Mouse (Mus musculus) embryonic fibroblast, embryonic 13.5 days (primary cell): Measurements from ENCODE around the gene Vrk2. TPM values are rescaled to one million over a fixed set of nuclear protein-coding genes. Genes with fewer than 3 reads are reported as not detected.

Experiments
- H3K27ac ChIP-seq: 2 replicates; pipeline ENCODE4 v1.5.1; 2012; ENCODE audit warnings: low read length, control low read depth, inconsistent platforms; ENCODE audit not compliant: insufficient read depth
- H3K4me1 ChIP-seq: 2 replicates; pipeline ENCODE4 v1.6.1; 2011; ENCODE audit warnings: low read length; ENCODE audit not compliant: control insufficient read depth, insufficient read depth
- H3K4me3 ChIP-seq: 2 replicates; pipeline ENCODE4 v1.5.1; 2011; ENCODE audit warnings: mild to moderate bottlenecking, control low read depth, low read length; ENCODE audit not compliant: insufficient read depth
- CTCF ChIP-seq: IDR thresholded peaks from 2 replicates; pipeline ENCODE4 v1.5.1; 2011; ENCODE audit warnings: mild to moderate bottlenecking, control low read depth, low read length, moderate library complexity, borderline replicate concordance; ENCODE audit not compliant: insufficient read depth
- POLR2A ChIP-seq: IDR thresholded peaks from 2 replicates; pipeline ENCODE4 v1.6.1; 2011; ENCODE audit warnings: low read depth, mild to moderate bottlenecking, control low read depth, low read length, moderate library complexity
- polyA plus RNA-seq: library from polyadenylated mRNA; stranded (reverse); fragments of >200 nt; gene quantifications from 2 replicates; pipeline ENCODE4 v1.2.4, GENCODE M21; 2011; ENCODE audit warnings: low read depth; ENCODE audit not compliant: missing spikeins, insufficient read length

Gene Vrk2
- polyA plus RNA-seq, 1 experiment = 23.1 TPM

- H3K4me1 ChIP-seq = no peaks in the 10 kb centered on the region
- no peak overlapping the region for H3K27ac ChIP-seq
- no peak overlapping the region for H3K4me3 ChIP-seq
- no peak for TF ChIP-seq POLR2A
Observed at GRCm38 (mm10) chr11:26600692-26601091, 6.9 kb upstream of the Vrk2 start.

GRCm38 (mm10) chr11:26598876-26599275 is 5.1 kb upstream of the Vrk2 start:
- no peaks in the 10 kb centered on the region; the same call in 1 of the 2 replicates for H3K4me1 ChIP-seq
- TF ChIP-seq CTCF (no peak), POLR2A (no peak)
- H3K4me3 ChIP-seq = no peak overlapping the region
- no peak overlapping the region for H3K27ac ChIP-seq

- Histone ChIP-seq H3K4me1 (no peaks in the 10 kb centered on the region; the same call in 1 of the 2 replicates), H3K27ac (no peak overlapping the region)
Observed at GRCm38 (mm10) chr11:26597761-26598160, 4.0 kb upstream of the Vrk2 start.

GRCm38 (mm10) chr11:26597145-26597544 is 3.3 kb upstream of the Vrk2 start:
- no peak overlapping the region for H3K4me3 ChIP-seq
- H3K4me1 ChIP-seq = no peaks in the 10 kb centered on the region; the same call in 1 of the 2 replicates
- TF ChIP-seq CTCF (no peak), POLR2A (no peak)
- H3K27ac ChIP-seq = no peak overlapping the region

More at GRCm38 (mm10) chr11:26597761-26598160, 4.0 kb upstream of the Vrk2 start:
- no peak for TF ChIP-seq CTCF
- no peak for TF ChIP-seq POLR2A
- no peak overlapping the region for H3K4me3 ChIP-seq

GRCm38 (mm10) chr11:26596186-26596585 is 2.4 kb upstream of the Vrk2 start:
- Histone ChIP-seq H3K4me3 (no peak overlapping the region), H3K27ac (no peak overlapping the region), H3K4me1 (no peaks in the 10 kb centered on the region; the same call in 1 of the 2 replicates)
- TF ChIP-seq POLR2A (no peak), CTCF (no peak)

GRCm38 (mm10) chr11:26594487-26594886 is 688 bp upstream of the Vrk2 start:
- Histone ChIP-seq H3K27ac (no peak overlapping the region), H3K4me1 (no peaks in the 10 kb centered on the region; the same call in 1 of the 2 replicates), H3K4me3 (no peak overlapping the region)
- TF ChIP-seq POLR2A (no peak), CTCF (no peak)

- Histone ChIP-seq H3K27ac (peak overlapping the region; percentile 71), H3K4me1 (no peaks in the 10 kb centered on the region; the same call in 1 of the 2 replicates), H3K4me3 (peak overlapping the region; percentile 73)
- TF ChIP-seq POLR2A = no peak
- TF ChIP-seq CTCF = no peak
Observed at GRCm38 (mm10) chr11:26592395-26593053, 1.3 kb downstream of the Vrk2 start.

GRCm38 (mm10) chr11:26587184-26587524 is 6.6 kb downstream of the Vrk2 start:
- H3K4me1 ChIP-seq = no peaks in the 10 kb centered on the region
- TF ChIP-seq CTCF (no peak), POLR2A (no peak)
- no peak overlapping the region for H3K27ac ChIP-seq
- H3K4me3 ChIP-seq = no peak overlapping the region

- Histone ChIP-seq H3K4me3 (no peak overlapping the region), H3K27ac (no peak overlapping the region), H3K4me1 (no peaks in the 10 kb centered on the region)
- no peak for TF ChIP-seq POLR2A
- no peak for TF ChIP-seq CTCF
Observed at GRCm38 (mm10) chr11:26586367-26587183, 7.2 kb downstream of the Vrk2 start.
